ENCODE assay signal across 9 mouse cellular contexts in genomic region chr5:117780681-117781080, GRCm38 (mm10). TPM values are rescaled to one million over a fixed set of nuclear protein-coding genes. Genes with fewer than 3 reads are reported as not detected.
DNase-seq lines count a peak whose midpoint lies in the region; ATAC-seq and TF ChIP-seq lines count a peak whose summit lies in the region.
"Had no signal": no experiment of that assay in that cellular context is flagged by ENCODE, and none has a peak within 500 bp of the region (broad histone marks: within the 10 kb centered on the region; RNA-seq: fewer than 3 reads in every experiment).

Gene Nos1 (plus strand): TSS chr5:117781032.

- no peak within 1 kb of the TSS for H3K4me2 ChIP-seq in neural tube, embryonic 15.5 days
- H3K4me2 ChIP-seq: lung, embryonic 14.5 days had no signal

- no peaks in the 10 kb centered on the region for H3K4me1 ChIP-seq in neural tube, embryonic 15.5 days
- H3K4me1 ChIP-seq in lung, adult 2 months (ENCODE audit: control insufficient read depth, insufficient read depth, low read length) = no peaks in the 10 kb centered on the region

- no peak for TF ChIP-seq POLR2A in lung, adult 2 months (IDR thresholded peaks at IDR 0.05; ENCODE audit: borderline replicate concordance, extremely low read depth, low read depth, low read length)

- WGBS in neural tube, embryonic 15.5 days = 33% methylated on average over 10 of the region's 10 CpGs
- WGBS in lung, adult 2 months = 23% methylated on average over 10 of the region's 10 CpGs

- peak; percentile 23 for DNase-seq in neural tube, embryonic 10.5 days (ENCODE audit: extremely low spot score, low spot score)
- DNase-seq in gastrocnemius, postnatal 36 days = peak; percentile 59 to 64
- DNase-seq in layer of hippocampus, postnatal 14 days (ENCODE audit: low spot score in 2 of 2) = no peak
- DNase-seq in urinary bladder, adult 18-20 months (ENCODE audit: low spot score in 2 of 2) = no peak
- no peak for DNase-seq in thymus, postnatal 25 days
- no peak for DNase-seq in lung, adult 2 months
- DNase-seq: lung, embryonic 14.5 days had no signal

- H3K36me3 ChIP-seq in neural tube, embryonic 15.5 days = no peaks in the 10 kb centered on the region

- intact Hi-C loops in gastrocnemius, postnatal 36 days (cut with DNase I) = loop anchor here (1.0 kb wide), 1 partner anchor 22 kb away; no protein-coding TSS in a partner anchor

- no peak within 1 kb of the TSS for H3K9ac ChIP-seq in neural tube, embryonic 15.5 days (replicated peaks)
- H3K9ac ChIP-seq: lung, embryonic 14.5 days had no signal

- no peak for ATAC-seq in neural tube, embryonic 15.5 days (ENCODE audit: low FRiP score)
- no peak for ATAC-seq in CD4-positive, CD25-positive, alpha-beta regulatory T cell, adult 4 months

- H3K27me3 ChIP-seq in neural tube, embryonic 15.5 days (replicated peaks) = no peaks in the 10 kb centered on the region

- H3K4me3 ChIP-seq in neural tube, embryonic 15.5 days (replicated peaks) = no peak within 1 kb of the TSS
- H3K4me3 ChIP-seq in lung, adult 2 months (replicated peaks; ENCODE audit: extremely low read depth, low read depth, low read length) = no peak within 1 kb of the TSS

- no peak within 1 kb of the TSS for H3K27ac ChIP-seq in neural tube, embryonic 15.5 days (replicated peaks)

- no peak for TF ChIP-seq CTCF in lung, adult 2 months (IDR thresholded peaks at IDR 0.05; ENCODE audit: insufficient read depth, low read length)

- H3K9me3 ChIP-seq in neural tube, embryonic 15.5 days (replicated peaks) = no peaks in the 10 kb centered on the region

RNA-seq across cellular contexts. Expression of gene Nos1, which starts in this region (rescaled TPM):
- 2.6 and 2.9 TPM in 2 replicates for polyA plus RNA-seq in neural tube, embryonic 15.5 days (2015; fragmentation: Nextera tagmentation; extraction: Ambion mirVana)
- 10 to 100 TPM; 30.9 to 33.4 TPM for total RNA-seq in gastrocnemius, postnatal 36 days (2021)
- total RNA-seq in layer of hippocampus, postnatal 14 days (2021) = 10 to 100 TPM; 28.6 to 32.0 TPM
- polyA plus RNA-seq in CD4-positive, CD25-positive, alpha-beta regulatory T cell, adult 4 months (2017; shearing (Covaris generic)) = under 1 TPM; 0.16 to 0.17 TPM
- 0.17 and 2.6 TPM in 2 replicates for polyA plus RNA-seq in lung, adult 2 months (2012; rRNA removed)

Comparison
In these comparisons a context has a peak if more than half of its experiments do, and no peak if none do; other contexts are left out.
1. DNase-seq: peak in neural tube, embryonic 10.5 days (single experiment) and gastrocnemius, postnatal 36 days (2 of 2); none in layer of hippocampus, postnatal 14 days (0 of 2), urinary bladder, adult 18-20 months (0 of 2), thymus, postnatal 25 days (single experiment) and lung, adult 2 months (single experiment).